Mouse (Mus musculus): ENCODE data around the gene Ciita. TPM values are rescaled to one million over a fixed set of nuclear protein-coding genes. Genes with fewer than 3 reads are reported as not detected.

Ciita gene
- total and polyA plus RNA-seq, 3 experiments = 39.1 to 69.6 (median 39.8) TPM

DNA sequence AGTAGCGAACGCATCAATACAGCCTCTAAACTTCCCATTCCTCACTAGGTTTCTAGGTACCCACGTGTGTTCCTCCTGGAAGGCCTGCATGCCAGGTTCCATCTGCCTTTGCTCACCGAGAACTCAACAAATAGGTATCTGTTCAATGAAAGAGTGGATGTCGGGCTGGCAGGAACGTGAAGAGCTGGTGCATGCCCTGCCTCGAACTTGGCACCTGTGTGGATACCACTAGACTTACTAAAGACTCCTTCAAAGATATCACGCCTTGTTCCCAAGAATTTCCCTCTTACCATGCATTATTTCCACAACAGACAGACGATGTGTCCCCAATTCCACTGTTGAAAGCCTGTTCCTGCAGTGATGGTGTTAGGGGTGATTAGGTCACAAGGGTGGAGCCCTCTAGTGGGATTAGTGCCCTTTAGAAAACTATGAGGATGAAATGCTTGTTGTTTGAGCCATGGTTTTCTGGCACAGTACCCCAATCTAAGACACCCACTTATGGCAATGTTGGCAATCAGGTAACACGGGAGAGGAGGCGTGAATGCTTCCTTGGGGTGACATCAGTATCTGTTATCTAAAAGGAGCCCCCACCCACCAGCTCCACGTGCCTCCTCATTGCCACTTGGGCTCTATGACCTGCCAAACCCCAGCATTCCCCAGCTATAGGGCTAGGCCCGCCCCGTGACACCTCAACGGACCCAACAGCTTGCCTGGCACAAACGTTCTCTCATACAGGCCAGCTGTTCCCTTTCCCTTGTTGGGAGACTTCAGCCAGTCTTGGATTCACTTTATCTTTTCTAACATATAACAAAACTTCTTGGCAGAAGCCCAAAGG, 61.1 kb downstream of the Ciita start:
- Histone ChIP-seq H3K79me2 (replicated peaks; ENCODE audit: control insufficient read depth, extremely low read depth, insufficient read depth, poor library complexity, severe bottlenecking) (peaks cover 5% of the 10 kb centered on the region; the same call in 1 of the 2 replicates), H3K4me1 (ENCODE audit: control insufficient read depth in 1 of 2, insufficient read depth in 2 of 2) (peaks cover 12 to 61% of the 10 kb centered on the region in 2 experiments), H3K4me2 (ENCODE audit: insufficient read depth, low read depth, poor library complexity, severe bottlenecking) (peak overlapping the region; percentile 75), H3K9me3 (replicated peaks; ENCODE audit: low read length) (no peaks in the 10 kb centered on the region), H3K9ac (ENCODE audit: insufficient read depth, low read depth) (peak overlapping the region; percentile 18), H3K27ac (ENCODE audit: insufficient read depth, low read depth) (no peak overlapping the region), H3K36me3 (replicated peaks in 1 of 2; ENCODE audit: control insufficient read depth in 1 of 2, insufficient read depth in 1 of 2, low read length in 1 of 2) (peaks cover 0 to 37% of the 10 kb centered on the region in 2 experiments), H3K27me3 (replicated peaks) (peaks cover 2% of the 10 kb centered on the region), H3K4me3 (replicated peaks in 1 of 3; ENCODE audit: low read depth in 2 of 3, low read length in 2 of 3, poor library complexity in 1 of 3) (peak overlapping the region; percentile 66 to 82 (median 76))
- no peak for TF ChIP-seq ELF1 (IDR thresholded peaks at IDR 0.05; ENCODE audit: low read depth, low read length)
- TF ChIP-seq POLR2A (IDR thresholded peaks at IDR 0.05; ENCODE audit: low read depth, low read length) = no peak
- peak; percentile 49 for TF ChIP-seq SMC3 (IDR thresholded peaks at IDR 0.05; ENCODE audit: low read depth, low read length)
- no peak for TF ChIP-seq JUN (IDR thresholded peaks at IDR 0.05; ENCODE audit: insufficient read depth, low read depth, low read length)
- TF ChIP-seq USF1 (IDR thresholded peaks at IDR 0.05; ENCODE audit: low read depth, low read length) = no peak
- no peak for TF ChIP-seq MXI1 (IDR thresholded peaks at IDR 0.05; ENCODE audit: low read depth, low read length)
- no peak for TF ChIP-seq JUND (conservative IDR thresholded peaks at IDR 0.05; ENCODE audit: low read depth, low read length)
- TF ChIP-seq CTCF (conservative IDR thresholded peaks at IDR 0.05 in 1 of 2, IDR thresholded peaks at IDR 0.05 in 1 of 2; ENCODE audit: low read depth in 2 of 2, low read length in 2 of 2) = peak in 1 of 2 experiments; percentile 59; a peak in 2 of 4 replicates
- no peak for TF ChIP-seq MEF2A (IDR thresholded peaks at IDR 0.05; ENCODE audit: borderline replicate concordance, low read depth, low read length)
- TF ChIP-seq E2F4 (IDR thresholded peaks at IDR 0.05; ENCODE audit: insufficient replicate concordance, low read depth, low read length) = no peak
- no peak for TF ChIP-seq IRF4 (IDR thresholded peaks at IDR 0.05; ENCODE audit: low read depth, low read length)
- peak; percentile 21 for TF ChIP-seq RAD21 (IDR thresholded peaks at IDR 0.05; ENCODE audit: low read depth, low read length)
- no peak for TF ChIP-seq GABPA (IDR thresholded peaks at IDR 0.05; ENCODE audit: insufficient replicate concordance, low read depth, low read length)
- TF ChIP-seq BHLHE40 (IDR thresholded peaks at IDR 0.05; ENCODE audit: low read depth, low read length) = no peak
- dilution Hi-C loops (cut with MboI; ENCODE audit: extremely low pct_ligation_motif_present, extremely low pct_unique_long_range_greater_than_20kb, low sequenced_read_pairs) (no loop called here), in situ Hi-C loops (cut with MboI; ENCODE audit: low pct_ligation_motif_present, low pct_unique_long_range_greater_than_20kb, low sequenced_read_pairs) (loop anchor here (25.0 kb wide), 1 partner anchor 454 kb away; no protein-coding TSS in a partner anchor)
- DNase-seq (ENCODE audit: extremely low read depth) = no peak

DNA sequence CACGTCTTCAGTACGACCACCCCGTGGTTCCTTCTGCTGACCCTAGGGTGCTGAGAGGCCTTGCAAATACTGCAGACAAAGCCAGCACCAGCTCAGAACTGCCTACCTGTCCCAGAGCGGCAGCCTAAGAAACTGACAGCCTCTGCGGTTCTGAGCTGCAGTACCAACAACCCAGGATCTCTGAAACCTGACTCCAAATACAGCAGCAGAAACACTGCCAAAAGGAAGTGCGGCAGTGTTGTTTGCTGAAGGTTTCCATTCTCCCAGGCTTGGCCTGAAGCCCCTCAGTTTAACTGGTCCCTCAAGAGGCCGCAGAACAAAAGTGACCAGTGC, 61.7 kb downstream of the Ciita start:
- Histone ChIP-seq H3K27ac (ENCODE audit: insufficient read depth, low read depth) (no peak overlapping the region), H3K9ac (ENCODE audit: insufficient read depth, low read depth) (peak overlapping the region; percentile 73), H3K4me3 (replicated peaks in 1 of 3; ENCODE audit: low read depth in 2 of 3, low read length in 2 of 3, poor library complexity in 1 of 3) (peak overlapping the region; percentile 66 to 82 (median 76)), H3K9me3 (replicated peaks; ENCODE audit: low read length) (no peaks in the 10 kb centered on the region), H3K79me2 (replicated peaks; ENCODE audit: control insufficient read depth, extremely low read depth, insufficient read depth, poor library complexity, severe bottlenecking) (peaks cover 10% of the 10 kb centered on the region), H3K27me3 (replicated peaks) (peaks cover 2% of the 10 kb centered on the region), H3K4me2 (ENCODE audit: insufficient read depth, low read depth, poor library complexity, severe bottlenecking) (peak overlapping the region; percentile 75), H3K4me1 (ENCODE audit: control insufficient read depth in 1 of 2, insufficient read depth in 2 of 2) (peaks cover 16 to 62% of the 10 kb centered on the region in 2 experiments), H3K36me3 (replicated peaks in 1 of 2; ENCODE audit: control insufficient read depth in 1 of 2, insufficient read depth in 1 of 2, low read length in 1 of 2) (peaks cover 0 to 34% of the 10 kb centered on the region in 2 experiments)
- in situ Hi-C loops (cut with MboI; ENCODE audit: low pct_ligation_motif_present, low pct_unique_long_range_greater_than_20kb, low sequenced_read_pairs) (loop anchor here (25.0 kb wide), 1 partner anchor 454 kb away; no protein-coding TSS in a partner anchor), dilution Hi-C loops (cut with MboI; ENCODE audit: extremely low pct_ligation_motif_present, extremely low pct_unique_long_range_greater_than_20kb, low sequenced_read_pairs) (no loop called here)
- TF ChIP-seq KAT2A (IDR thresholded peaks at IDR 0.05; ENCODE audit: insufficient replicate concordance, low read length) (no peak), SIN3A (IDR thresholded peaks at IDR 0.05; ENCODE audit: low read length) (0 out of 2 replicates have a peak, but pooled peaks have one; percentile 11), TBP (conservative IDR thresholded peaks at IDR 0.05; ENCODE audit: low read depth, low read length) (0 out of 2 replicates have a peak, but pooled peaks have one; percentile 62)
- no peak for DNase-seq (ENCODE audit: extremely low read depth)

All from CH12.LX (cell line).